Mouse (Mus musculus): Measurements from ENCODE around the gene Pdzk1. TPM values are rescaled to one million over a fixed set of nuclear protein-coding genes. Genes with fewer than 3 reads are reported as not detected.

Gene Pdzk1
- total RNA-seq (2023): not detected

DNA sequence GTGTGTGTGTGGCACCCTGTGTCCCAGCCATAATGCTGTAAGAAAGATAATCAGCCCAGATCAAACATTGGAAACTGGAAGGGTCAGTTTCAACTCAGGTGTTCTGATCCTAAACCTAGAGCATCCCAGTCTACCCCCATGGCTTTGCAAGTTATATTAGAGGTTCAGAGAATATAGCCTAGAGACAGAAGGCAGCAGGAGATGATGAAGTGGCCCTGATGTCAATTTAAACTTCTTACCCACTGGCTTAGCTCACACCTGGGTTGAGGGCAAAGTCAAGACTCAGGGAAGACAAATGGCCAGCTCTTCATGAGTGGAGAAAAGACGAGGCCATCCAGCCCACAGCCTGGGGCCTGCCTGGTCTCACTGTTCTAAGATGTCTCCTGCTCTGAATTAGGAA lies at the start of gene Pdzk1, which contains the start of gene Cd160:
Gene Pdzk1 (plus strand): TSS at position 301 of the 400 bp plus-strand sequence.
Gene Cd160 (minus strand): TSS at position 368 of the 400 bp plus-strand sequence.

GRCm38 (mm10) chr3:96904393-96904792 lies 75.3 kb downstream of the Pdzk1 start, which contains the start of gene Gja5:
Gene Gja5, plus strand, starts transcription at chr3:96904693.

DNA sequence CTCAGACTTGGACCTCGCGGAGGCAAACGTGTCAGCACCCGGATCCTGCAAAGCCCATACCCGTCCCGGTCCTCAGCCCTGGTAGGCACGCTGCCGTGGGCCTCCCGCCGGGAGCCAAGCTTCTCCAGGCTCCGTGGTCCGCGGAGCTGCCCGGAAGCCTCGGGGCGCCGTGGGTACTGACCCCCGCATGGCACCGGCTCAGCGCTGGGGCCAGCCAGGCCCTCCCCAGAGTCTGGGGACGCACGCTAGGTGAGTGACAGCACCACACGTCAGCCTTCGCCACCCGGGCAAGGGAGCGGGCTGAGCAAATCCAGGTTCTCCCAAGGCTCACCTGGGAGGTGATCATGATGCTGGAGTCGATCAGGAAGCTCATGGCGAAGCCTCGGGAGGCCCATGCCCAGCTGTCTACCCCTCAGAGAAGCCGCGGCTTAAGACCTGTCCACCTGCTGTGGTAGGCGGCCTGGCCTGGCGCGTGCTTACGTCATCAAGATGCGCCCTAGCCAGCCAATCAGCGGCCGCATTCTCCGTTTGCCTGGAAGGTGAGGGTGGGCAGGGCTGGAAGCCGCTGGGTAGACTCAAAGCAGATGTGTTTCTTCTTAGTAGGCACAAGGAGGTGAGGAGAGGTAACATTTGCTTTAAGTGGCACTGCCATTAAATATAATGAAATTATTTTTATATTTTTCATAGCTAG lies 75.9 kb downstream of the Pdzk1 start, which contains the start of gene Gpr89:
Gene Gpr89 (minus strand): TSS at position 496 of the 691 bp plus-strand sequence.

Other genes starting within 250 kb of the Pdzk1 start
- gene Polr3gl, start 235.1 kb upstream of the Pdzk1 start, total RNA-seq (2023): 41.5 TPM
- gene Ankrd34a, start 232.6 kb upstream of the Pdzk1 start, total RNA-seq (2023): not detected
- 0.38 TPM for gene Lix1l, start 228.1 kb upstream of the Pdzk1 start, total RNA-seq (2023)
- gene Rbm8a, start 199.4 kb upstream of the Pdzk1 start, total RNA-seq (2023): 82.5 TPM
- gene Pex11b, start 193.9 kb upstream of the Pdzk1 start, total RNA-seq (2023): 25.9 TPM
- gene Gm42957, start 193.8 kb upstream of the Pdzk1 start, total RNA-seq (2023): 0.35 TPM
- 3.5 TPM for gene Itga10, start 183.7 kb upstream of the Pdzk1 start, total RNA-seq (2023)
- gene Ankrd35, start 159.2 kb upstream of the Pdzk1 start, total RNA-seq (2023): not detected
- gene Pias3, start 132.9 kb upstream of the Pdzk1 start, total RNA-seq (2023): 20.1 TPM
- 1.0 TPM for gene Nudt17, start 120.7 kb upstream of the Pdzk1 start, total RNA-seq (2023)
- gene Polr3c, start 101.7 kb upstream of the Pdzk1 start, total RNA-seq (2023): 57.7 TPM
- gene Rnf115, start 101.6 kb upstream of the Pdzk1 start, total RNA-seq (2023): 48.1 TPM
- 10.5 TPM for gene Cd160, start 67 bp downstream of the Pdzk1 start, total RNA-seq (2023)
- gene Gja5, start 75.4 kb downstream of the Pdzk1 start, total RNA-seq (2023): not detected
- 26.7 TPM for gene Gpr89, start 76.1 kb downstream of the Pdzk1 start, total RNA-seq (2023)
- gene Gja8, start 96.7 kb downstream of the Pdzk1 start, total RNA-seq (2023): not detected